Mouse (Mus musculus): Measurements from ENCODE around the gene 1700001O22Rik.

The 1700001O22Rik gene

GRCm38 (mm10) chr2:30747602-30748162 is 55.8 kb downstream of the 1700001O22Rik start:
- DNase-seq, result no peak

Data from right cerebral cortex, adult 18-20 months (tissue).